Mouse (Mus musculus): ENCODE measurements at regions not wholly inside any gene's neighbourhood (a gene's known extent, or its start where the extent isn't known, plus 50 kb on each side); places are given as distances from the start of the nearest gene placed in this dataset.

DNA sequence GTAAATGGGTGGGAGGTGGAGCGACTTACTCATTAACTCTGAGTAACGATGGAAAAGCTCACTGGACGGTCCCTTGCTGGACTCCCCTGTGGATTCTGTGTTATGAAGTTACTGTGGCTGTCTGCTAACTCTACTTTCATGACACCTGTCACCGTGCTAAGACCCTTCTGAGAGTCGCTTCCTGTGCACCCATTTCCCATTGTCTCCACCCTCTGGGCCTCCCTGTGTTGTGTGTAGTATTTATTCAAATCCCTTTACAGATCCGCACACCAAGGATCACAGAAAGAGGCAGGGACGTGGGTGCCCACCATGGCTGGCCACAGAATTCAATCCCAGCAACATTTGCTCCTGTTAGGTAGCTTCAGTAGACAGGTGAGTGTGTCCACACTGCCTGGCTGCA, 357.1 kb upstream of the 3110018I06Rik start:
- Histone ChIP-seq H3K79me2 (ENCODE audit: control insufficient read depth, insufficient read depth, low read length, poor library complexity) (no peaks in the 10 kb centered on the region), H3K27me3 (ENCODE audit: control insufficient read depth in 1 of 2, insufficient read depth in 2 of 2, low read length in 2 of 2) (no peaks in the 10 kb centered on the region), H3K9ac (ENCODE audit: control insufficient read depth, low read depth, low read length, poor library complexity, severe bottlenecking) (no peak overlapping the region), H3K4me3 (ENCODE audit: control insufficient read depth in 1 of 2, insufficient read depth in 1 of 2, low read depth in 2 of 2, low read length in 2 of 2) (no peak overlapping the region), H3K9me3 (replicated peaks; ENCODE audit: insufficient read depth, low read length) (no peaks in the 10 kb centered on the region), H3K36me3 (ENCODE audit: control insufficient read depth in 1 of 2, insufficient read depth in 2 of 2, low read length in 2 of 2) (no peaks in the 10 kb centered on the region), H3K4me1 (ENCODE audit: control insufficient read depth in 1 of 2, insufficient read depth in 2 of 2, low read length in 2 of 2) (no peaks in the 10 kb centered on the region), H3K27ac (ENCODE audit: control insufficient read depth, low read depth, low read length) (no peak overlapping the region)
- TF ChIP-seq GABPA (IDR thresholded peaks at IDR 0.05; ENCODE audit: low read depth, low read length) (no peak), RAD21 (IDR thresholded peaks at IDR 0.05; ENCODE audit: low read depth, low read length) (no peak), SMC3 (IDR thresholded peaks at IDR 0.05; ENCODE audit: low read depth, low read length) (no peak)
- no peak for DNase-seq (ENCODE audit: low read depth, low spot score)

DNA sequence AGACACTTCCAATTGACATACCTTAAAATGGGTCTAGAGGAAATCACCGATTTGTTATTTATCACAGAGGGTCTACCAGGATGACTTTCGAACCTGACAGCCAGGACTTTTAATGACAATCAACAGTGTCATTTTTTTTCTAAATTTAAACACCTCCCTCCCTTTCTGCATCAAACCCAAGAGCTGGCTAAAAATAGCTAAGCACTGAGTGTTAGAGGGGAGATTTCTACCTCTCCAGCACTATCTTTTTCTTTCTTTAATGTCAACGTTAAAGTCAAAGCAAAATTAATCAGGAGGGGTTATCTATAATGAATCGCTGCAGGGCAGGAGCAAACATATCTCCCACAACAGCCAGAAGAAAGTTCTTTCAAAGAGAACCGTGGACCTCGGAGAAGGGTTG, 356.6 kb upstream of the 3110018I06Rik start:
- Histone ChIP-seq H3K9me3 (replicated peaks; ENCODE audit: insufficient read depth, low read length) (no peaks in the 10 kb centered on the region), H3K79me2 (ENCODE audit: control insufficient read depth, insufficient read depth, low read length, poor library complexity) (no peaks in the 10 kb centered on the region)
- TF ChIP-seq NRF1 (IDR thresholded peaks at IDR 0.05; ENCODE audit: insufficient read depth, low read depth, low read length, poor library complexity, severe bottlenecking) (no peak), CTCF (IDR thresholded peaks at IDR 0.05 in 2 of 3, conservative IDR thresholded peaks at IDR 0.05 in 1 of 3; ENCODE audit: control insufficient read depth in 1 of 3, insufficient read depth in 1 of 3, low read depth in 2 of 3, low read length in 3 of 3, poor library complexity in 1 of 3, severe bottlenecking in 1 of 3) (no peak), RAD21 (IDR thresholded peaks at IDR 0.05; ENCODE audit: low read depth, low read length) (no peak), SMC3 (IDR thresholded peaks at IDR 0.05; ENCODE audit: low read depth, low read length) (no peak), BHLHE40 (IDR thresholded peaks at IDR 0.05; ENCODE audit: borderline replicate concordance, low read depth, low read length) (no peak), E2F4 (IDR thresholded peaks at IDR 0.05; ENCODE audit: borderline replicate concordance, low read depth, low read length) (no peak), HCFC1 (IDR thresholded peaks at IDR 0.05; ENCODE audit: low read depth, low read length) (no peak), POLR2AphosphoS5 (IDR thresholded peaks at IDR 0.05; ENCODE audit: borderline replicate concordance, low read depth, low read length) (no peak), ZC3H11A (IDR thresholded peaks at IDR 0.05; ENCODE audit: low read depth, low read length) (no peak), TAL1 (IDR thresholded peaks at IDR 0.05; ENCODE audit: low read length) (no peak), POLR2AphosphoS2 (IDR thresholded peaks at IDR 0.05; ENCODE audit: low read length) (no peak), JUND (IDR thresholded peaks at IDR 0.05; ENCODE audit: low read depth, low read length) (no peak), NELFE (IDR thresholded peaks at IDR 0.05; ENCODE audit: low read depth, low read length) (no peak), EP300 (IDR thresholded peaks at IDR 0.05; ENCODE audit: low read depth in 1 of 2, low read length in 2 of 2) (no peak), ETS1 (IDR thresholded peaks at IDR 0.05; ENCODE audit: low read depth, low read length) (no peak)

More for the DNA sequence above, 356.6 kb upstream of the 3110018I06Rik start:
- Histone ChIP-seq H3K36me3 (ENCODE audit: control insufficient read depth in 1 of 2, insufficient read depth in 2 of 2, low read length in 2 of 2) (no peaks in the 10 kb centered on the region), H3K4me1 (ENCODE audit: control insufficient read depth in 1 of 2, insufficient read depth in 2 of 2, low read length in 2 of 2) (no peaks in the 10 kb centered on the region), H3K9ac (ENCODE audit: control insufficient read depth, low read depth, low read length, poor library complexity, severe bottlenecking) (no peak overlapping the region), H3K27ac (ENCODE audit: control insufficient read depth, low read depth, low read length) (no peak overlapping the region), H3K27me3 (ENCODE audit: control insufficient read depth in 1 of 2, insufficient read depth in 2 of 2, low read length in 2 of 2) (no peaks in the 10 kb centered on the region), H3K4me3 (ENCODE audit: control insufficient read depth in 1 of 2, insufficient read depth in 1 of 2, low read depth in 2 of 2, low read length in 2 of 2) (no peak overlapping the region)
- DNase-seq (ENCODE audit: low read depth, low spot score): no peak
